In genomic region chr4:136684485-136684884, GRCm38 (mm10) we compare ENCODE assay signal across 13 mouse cellular contexts.
DNase-seq lines count a peak whose midpoint lies in the region; ATAC-seq lines count a peak whose summit lies in the region.
"Had no signal": no experiment of that assay in that cellular context is flagged by ENCODE, and none has a peak within 500 bp of the region (broad histone marks: within the 10 kb centered on the region; RNA-seq: fewer than 3 reads in every experiment).

No protein-coding gene starts in this region.

- 84% methylated on average over 6 of the region's 6 CpGs for WGBS in kidney, embryonic 14.5 days
- 83% methylated on average over 5 of the region's 6 CpGs for WGBS in kidney, embryonic 15.5 days
- 90% methylated on average over 5 of the region's 6 CpGs for WGBS in midbrain, embryonic 13.5 days
- 86% methylated on average over 6 of the region's 6 CpGs for WGBS in midbrain, embryonic 15.5 days

- peaks cover 20% of the 10 kb centered on the region; the same call in 1 of the 2 replicates for H3K4me1 ChIP-seq in kidney, embryonic 14.5 days (ENCODE audit: control insufficient read depth, insufficient read depth, low read length)
- H3K4me1 ChIP-seq in kidney, embryonic 15.5 days, result peaks cover 34% of the 10 kb centered on the region
- peaks cover 59% of the 10 kb centered on the region for H3K4me1 ChIP-seq in midbrain, embryonic 13.5 days (replicated peaks)
- H3K4me1 ChIP-seq in midbrain, embryonic 15.5 days, result peaks cover 12% of the 10 kb centered on the region; the same call in 1 of the 2 replicates

- H3K9ac ChIP-seq in kidney, embryonic 14.5 days (ENCODE audit: low read depth, low read length), result no peak overlapping the region
- no peak overlapping the region for H3K9ac ChIP-seq in kidney, embryonic 15.5 days
- H3K9ac ChIP-seq in midbrain, embryonic 13.5 days (replicated peaks), result no peak overlapping the region
- no peak overlapping the region for H3K9ac ChIP-seq in midbrain, embryonic 15.5 days
- H3K9ac ChIP-seq: forebrain, embryonic 13.5 days; hindbrain, embryonic 15.5 days had no signal

- H3K27me3 ChIP-seq in kidney, embryonic 14.5 days (ENCODE audit: control insufficient read depth, insufficient read depth, low read length), result no peaks in the 10 kb centered on the region
- H3K27me3 ChIP-seq in kidney, embryonic 15.5 days, result no peaks in the 10 kb centered on the region
- H3K27me3 ChIP-seq in midbrain, embryonic 13.5 days, result no peaks in the 10 kb centered on the region
- no peaks in the 10 kb centered on the region for H3K27me3 ChIP-seq in midbrain, embryonic 15.5 days (replicated peaks)
- H3K27me3 ChIP-seq: forebrain, embryonic 13.5 days; hindbrain, embryonic 15.5 days had no signal

- no peak overlapping the region for H3K4me2 ChIP-seq in kidney, embryonic 14.5 days (replicated peaks; ENCODE audit: low read depth, low read length)
- no peak overlapping the region for H3K4me2 ChIP-seq in kidney, embryonic 15.5 days
- no peak overlapping the region for H3K4me2 ChIP-seq in midbrain, embryonic 13.5 days (replicated peaks)
- H3K4me2 ChIP-seq in midbrain, embryonic 15.5 days, result no peak overlapping the region
- H3K4me2 ChIP-seq: forebrain, embryonic 13.5 days; hindbrain, embryonic 15.5 days had no signal

- no peak overlapping the region for H3K4me3 ChIP-seq in kidney, embryonic 14.5 days (ENCODE audit: low read length)
- H3K4me3 ChIP-seq in kidney, embryonic 15.5 days (replicated peaks), result no peak overlapping the region
- H3K4me3 ChIP-seq in midbrain, embryonic 13.5 days (replicated peaks), result no peak overlapping the region
- no peak overlapping the region for H3K4me3 ChIP-seq in midbrain, embryonic 15.5 days
- H3K4me3 ChIP-seq: forebrain, embryonic 13.5 days; hindbrain, embryonic 15.5 days had no signal

- H3K27ac ChIP-seq in kidney, embryonic 14.5 days (ENCODE audit: low read depth, low read length), result no peak overlapping the region
- H3K27ac ChIP-seq in kidney, embryonic 15.5 days, result no peak overlapping the region
- no peak overlapping the region for H3K27ac ChIP-seq in midbrain, embryonic 13.5 days
- no peak overlapping the region for H3K27ac ChIP-seq in midbrain, embryonic 15.5 days
- H3K27ac ChIP-seq: forebrain, embryonic 13.5 days; hindbrain, embryonic 15.5 days had no signal

- no peaks in the 10 kb centered on the region for H3K9me3 ChIP-seq in kidney, embryonic 14.5 days (ENCODE audit: control insufficient read depth, low read length)
- no peaks in the 10 kb centered on the region for H3K9me3 ChIP-seq in kidney, embryonic 15.5 days (replicated peaks)
- no peaks in the 10 kb centered on the region for H3K9me3 ChIP-seq in midbrain, embryonic 13.5 days
- H3K9me3 ChIP-seq in midbrain, embryonic 15.5 days, result no peaks in the 10 kb centered on the region
- H3K9me3 ChIP-seq: forebrain, embryonic 13.5 days; hindbrain, embryonic 15.5 days had no signal

- 0 out of 2 replicates have a peak, but pooled peaks have one; percentile 11 for ATAC-seq in kidney, embryonic 14.5 days (ENCODE audit: low FRiP score, low TSS enrichment)
- ATAC-seq in kidney, embryonic 15.5 days (replicated peaks; ENCODE audit: low FRiP score), result no peak
- ATAC-seq in midbrain, embryonic 13.5 days, result peak; percentile 46
- ATAC-seq in midbrain, embryonic 15.5 days (replicated peaks), result no peak
- peak; percentile 63 for ATAC-seq in common myeloid progenitor, adult 5-6 weeks (replicated peaks; ENCODE audit: low read depth, poor library complexity, severe bottlenecking)
- ATAC-seq: forebrain, embryonic 13.5 days had no signal

- peak; percentile 32 for DNase-seq in thymus, postnatal 0 days (ENCODE audit: low spot score)
- DNase-seq in retina, postnatal 1 day, result no peak
- DNase-seq in c-Kit-positive CD71-positive TER-119-positive erythroid progenitor cells, embryonic 14.5 days (ENCODE audit: low spot score), result no peak
- DNase-seq: heart, adult 18-20 months; layer of hippocampus, postnatal 36 days; lung, adult 2 months had no signal

- no peaks in the 10 kb centered on the region for H3K36me3 ChIP-seq in kidney, embryonic 14.5 days (ENCODE audit: control insufficient read depth, insufficient read depth, low read length)
- H3K36me3 ChIP-seq in kidney, embryonic 15.5 days, result peaks cover 10% of the 10 kb centered on the region; the same call in 1 of the 2 replicates
- H3K36me3 ChIP-seq in midbrain, embryonic 13.5 days, result peaks cover 67% of the 10 kb centered on the region
- no peaks in the 10 kb centered on the region for H3K36me3 ChIP-seq in midbrain, embryonic 15.5 days (replicated peaks)

Comparison
In these comparisons a context has a peak if more than half of its experiments do, and no peak if none do; other contexts are left out.
1. ATAC-seq: peak in kidney, embryonic 14.5 days (single experiment), midbrain, embryonic 13.5 days (single experiment) and common myeloid progenitor, adult 5-6 weeks (single experiment); none in kidney, embryonic 15.5 days (single experiment) and midbrain, embryonic 15.5 days (single experiment).